Mouse (Mus musculus) brain, adult 10 weeks (tissue): ENCODE results near the gene R3hcc1l. TPM values are rescaled to one million over a fixed set of nuclear protein-coding genes. Genes with fewer than 3 reads are reported as not detected.

Experiments
- polyA plus RNA-seq: library from polyadenylated mRNA; stranded (reverse); fragments of 350-450 nt; fragmentation: Illumina TruSeq; extraction: RNeasy Lipid Tissue Mini Kit (QIAGEN cat#74804); gene quantifications from one replicate; pipeline ENCODE4 v1.2.3, GENCODE M21; 2015; ENCODE audit warnings: low read depth, low replicate concordance

R3hcc1l gene
- polyA plus RNA-seq: 13.1 TPM

DNA sequence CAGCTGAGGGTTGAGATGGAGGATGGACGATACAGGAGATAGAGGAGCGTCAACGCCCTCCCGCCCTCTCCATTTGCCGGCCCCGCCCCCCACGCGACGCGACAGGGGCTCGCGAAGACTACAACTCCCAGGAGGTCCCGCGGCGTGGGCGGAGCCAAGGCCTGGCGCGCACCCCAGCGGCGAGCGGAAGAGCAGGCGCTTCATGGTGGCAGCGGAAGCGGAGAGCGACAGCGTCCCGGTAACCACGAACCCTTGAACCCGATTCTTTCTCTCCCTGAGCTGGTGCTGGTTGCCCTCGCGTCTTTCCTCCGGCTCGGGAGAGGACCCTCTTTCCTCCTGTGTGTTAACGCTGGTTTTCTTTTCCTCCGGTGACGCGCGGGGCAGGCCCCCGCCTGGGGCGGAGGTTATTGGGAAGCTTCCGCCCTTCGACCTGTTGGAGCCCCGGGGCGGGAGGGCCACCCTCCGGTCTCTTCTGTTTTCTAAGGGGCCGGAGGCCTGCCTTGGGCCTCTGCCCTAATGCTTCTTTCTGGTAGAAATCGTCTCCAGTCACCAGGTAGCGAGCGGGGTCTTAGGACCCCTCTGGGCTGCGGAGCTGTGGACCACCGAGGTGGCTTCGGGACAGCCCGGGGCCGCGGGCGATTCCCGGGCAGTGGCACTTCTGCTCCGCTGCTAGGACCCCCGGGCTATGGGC is at the start of gene R3hcc1l:
Gene R3hcc1l (plus strand): TSS at position 140 of the 691 bp plus-strand sequence.

DNA sequence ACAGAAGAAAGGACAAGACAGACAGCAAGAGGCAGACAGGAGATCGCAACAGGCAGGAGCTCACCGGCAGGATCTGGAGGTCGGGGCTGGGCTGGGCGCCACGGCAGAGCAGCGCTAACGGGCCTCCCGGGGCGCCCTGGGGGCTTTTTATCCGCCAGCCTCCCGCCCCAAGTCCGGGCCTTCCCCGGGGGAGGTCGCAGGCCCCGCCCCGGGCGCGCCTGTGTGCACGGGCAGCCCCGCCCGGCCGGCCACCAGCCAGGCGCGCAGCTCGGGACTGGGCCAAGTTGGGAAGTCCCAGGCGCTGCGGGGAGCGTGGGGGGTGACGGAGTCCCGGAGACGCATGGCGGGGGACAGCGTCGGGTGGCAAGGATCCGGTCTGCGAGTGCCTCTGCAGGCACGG is 94.1 kb downstream of the R3hcc1l start, which contains the start of gene Loxl4:
Gene Loxl4 (minus strand): TSS at position 160 of the 400 bp plus-strand sequence.

Other genes with a start within 250 kb of the R3hcc1l start
- gene Crtac1, start 87.0 kb upstream of the R3hcc1l start, polyA plus RNA-seq: 48.5 TPM
- not detected for gene Loxl4, start 94.1 kb downstream of the R3hcc1l start, polyA plus RNA-seq
- 1.1 TPM for gene Pyroxd2, start 234.0 kb downstream of the R3hcc1l start, polyA plus RNA-seq